Mouse (Mus musculus): ENCODE measurements around the gene Ilvbl.
A peak's percentile ranks its signal among the peaks of the same experiment; 100 is the strongest.
"Not testable (repeated sequence)": the region's sequence is repeated elsewhere in the genome, so short reads cannot be mapped to it uniquely, and the experiment has no call there.

The Ilvbl gene

GRCm38 (mm10) chr10:78590744-78591143 is 16.6 kb downstream of the Ilvbl start:
- peak; percentile 50 for DNase-seq (ENCODE audit: extremely low read depth, insufficient read length, low spot score)

DNA sequence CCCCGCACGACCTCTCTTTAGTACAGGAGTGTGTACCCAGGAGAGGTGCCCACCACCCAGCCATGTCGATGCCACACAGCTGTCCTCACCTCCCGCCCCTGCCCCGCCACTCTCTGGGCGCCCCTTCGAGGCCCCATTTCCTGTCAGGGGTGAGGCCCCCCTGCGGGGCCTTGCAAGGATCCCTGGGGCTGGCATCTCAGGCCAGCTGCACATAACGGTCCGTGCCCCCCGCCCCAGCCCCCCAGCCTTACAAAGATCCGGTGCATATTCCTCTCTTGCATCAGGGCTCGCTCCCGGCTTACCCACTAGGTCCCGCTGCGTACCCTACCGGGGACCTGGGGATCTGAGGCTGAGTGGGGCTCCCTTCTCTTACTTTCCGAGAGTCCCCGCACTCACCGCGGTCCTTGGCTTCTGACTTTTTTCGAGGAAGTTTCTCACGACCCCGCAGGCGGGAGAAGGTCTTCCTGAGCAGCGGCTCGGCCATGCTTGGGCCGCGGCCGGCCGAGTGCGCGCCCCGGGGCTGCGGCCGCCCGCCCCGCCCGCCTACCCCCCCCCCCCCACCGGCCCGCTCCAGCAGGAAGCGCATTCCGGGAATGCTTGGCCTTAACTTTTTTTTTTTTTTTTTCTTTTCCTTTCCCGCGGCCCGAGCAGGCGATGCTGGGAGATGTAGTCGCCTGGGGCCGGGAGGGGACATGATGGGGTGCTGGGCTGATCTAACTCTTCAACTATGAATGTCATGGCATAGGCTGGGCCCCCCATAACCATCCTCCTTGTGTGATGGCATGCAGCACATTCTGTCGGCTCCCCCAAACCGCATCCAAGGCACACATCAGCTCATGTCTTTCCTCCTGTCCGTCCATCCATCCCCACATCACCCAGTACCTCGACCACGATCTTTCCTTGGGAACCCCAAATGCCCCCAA is 17.5 kb downstream of the Ilvbl start, which contains the start of gene Syde1:
Gene Syde1 (minus strand): TSS at position 559 of the 923 bp plus-strand sequence.
- peak; percentile 69 for DNase-seq (ENCODE audit: extremely low read depth, insufficient read length, low spot score)

DNA sequence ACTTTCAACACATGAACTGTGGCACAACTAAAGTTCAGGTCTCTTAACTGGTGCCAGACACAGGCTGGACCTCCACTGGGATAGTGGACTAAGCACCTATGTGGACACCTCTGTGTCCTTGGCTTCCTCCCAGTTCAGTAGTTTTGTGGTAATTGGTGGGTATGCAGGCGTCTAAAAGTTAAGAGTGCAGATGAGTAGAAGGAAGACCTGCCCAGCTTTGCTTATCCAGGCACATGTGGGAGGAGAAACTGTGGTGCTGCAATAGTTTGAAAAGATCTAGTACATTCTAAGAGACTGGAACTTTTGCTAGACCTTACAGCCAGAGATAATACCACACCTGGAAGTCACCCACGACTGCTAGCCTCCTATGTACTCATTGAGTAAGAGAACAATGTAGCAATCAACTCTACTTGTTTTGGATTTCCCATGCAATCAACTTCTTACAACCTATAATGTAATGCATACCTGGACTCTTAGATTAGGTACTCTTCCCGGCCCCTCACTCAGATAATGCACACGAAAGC is 18.8 kb downstream of the Ilvbl start:
- DNase-seq (ENCODE audit: extremely low read depth, insufficient read length, low spot score), result no peak

DNA sequence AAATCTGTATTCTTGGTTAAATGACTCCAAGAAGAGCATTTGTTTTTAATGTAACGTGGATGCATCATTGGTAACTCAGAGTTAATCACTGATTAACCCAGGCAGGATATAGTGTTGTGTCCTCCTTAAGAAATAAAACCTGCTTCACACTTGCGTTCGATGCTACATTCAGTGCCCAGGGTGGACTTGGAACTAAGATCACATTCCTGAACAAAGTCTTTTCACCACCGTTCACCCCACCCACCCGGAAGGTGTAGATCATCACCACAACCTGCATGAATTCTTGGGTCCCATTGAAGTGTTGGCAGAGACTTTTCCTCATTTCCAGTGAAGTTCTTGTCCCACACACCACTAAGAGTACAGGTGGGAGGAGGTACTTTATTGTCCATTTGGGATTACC is 19.6 kb downstream of the Ilvbl start:
- DNase-seq (ENCODE audit: extremely low read depth, insufficient read length, low spot score), result no peak

GRCm38 (mm10) chr10:78594157-78594556 is 20.0 kb downstream of the Ilvbl start:
- DNase-seq (ENCODE audit: extremely low read depth, insufficient read length, low spot score), result no peak

- DNase-seq (ENCODE audit: extremely low read depth, insufficient read length, low spot score), result no peak
Measured at GRCm38 (mm10) chr10:78594566-78594965, 20.4 kb downstream of the Ilvbl start.

GRCm38 (mm10) chr10:78599865-78600264 is 25.7 kb downstream of the Ilvbl start:
- DNase-seq (ENCODE audit: extremely low read depth, insufficient read length, low spot score), result no peak

DNA sequence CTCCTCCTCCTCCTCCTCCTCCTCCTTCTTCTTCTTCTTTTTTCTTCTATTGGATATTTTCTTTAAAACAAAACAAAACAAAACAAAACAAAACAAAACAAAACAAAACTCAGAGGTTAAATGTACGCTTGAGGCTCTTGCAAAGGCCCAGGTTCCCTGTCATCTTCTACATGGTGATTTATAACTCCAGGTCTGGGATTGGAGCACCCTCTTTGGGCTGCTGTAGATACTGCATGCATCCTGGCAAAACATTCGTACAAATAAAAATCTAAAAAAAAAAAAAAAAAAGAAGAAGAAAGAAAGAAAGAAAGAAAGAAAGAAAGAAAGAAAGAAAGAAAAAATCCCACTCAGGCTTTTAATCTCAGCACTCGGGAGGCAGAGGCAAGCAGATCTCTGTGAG is 30.9 kb downstream of the Ilvbl start:
- no peak for DNase-seq (ENCODE audit: extremely low read depth, insufficient read length, low spot score)

DNA sequence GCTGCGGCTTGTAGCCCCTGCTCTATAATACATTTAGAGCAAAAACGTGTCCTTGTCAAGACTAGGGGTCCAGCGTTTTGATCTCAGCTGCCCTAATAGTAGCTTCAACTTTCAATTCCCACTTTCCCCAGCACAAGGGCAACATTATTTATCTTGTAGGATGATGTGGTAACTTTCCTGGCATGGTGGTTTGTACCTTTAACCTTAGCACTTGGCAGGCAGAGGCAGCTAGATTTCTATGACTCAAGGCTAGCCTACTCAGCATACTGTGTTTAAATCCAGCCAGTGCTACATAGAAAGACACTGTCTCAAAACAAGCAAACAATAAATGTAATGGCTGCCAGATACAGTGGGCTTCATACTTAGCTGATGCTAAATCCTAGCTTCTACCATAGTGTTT is 33.5 kb downstream of the Ilvbl start:
- DNase-seq (ENCODE audit: extremely low read depth, insufficient read length, low spot score), result no peak

DNA sequence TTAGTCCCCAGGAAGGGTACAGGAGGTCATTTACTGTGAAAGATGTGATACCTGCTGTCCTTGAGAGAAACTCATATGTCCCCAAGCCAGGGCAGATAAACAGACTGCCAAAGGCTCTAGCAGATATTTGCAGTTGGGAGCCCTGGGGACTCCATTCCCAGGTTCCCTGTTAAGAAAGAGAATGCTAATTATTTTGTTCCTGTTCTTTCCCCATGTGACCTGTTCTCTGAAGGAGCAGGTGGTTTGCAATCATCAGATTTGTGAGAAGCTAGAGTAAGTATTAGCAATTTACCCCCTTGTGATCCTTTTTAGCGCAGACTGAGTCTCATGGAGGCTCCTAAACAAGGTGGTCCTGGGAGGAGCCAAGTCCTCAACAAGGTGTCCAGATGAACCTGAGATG is 43.8 kb downstream of the Ilvbl start, which contains the start of gene Olfr1357:
Gene Olfr1357 (minus strand): TSS at position 101 of the 400 bp plus-strand sequence.
- no peak for DNase-seq (ENCODE audit: extremely low read depth, insufficient read length, low spot score)

GRCm38 (mm10) chr10:78623143-78623542 is 49.0 kb downstream of the Ilvbl start:
- DNase-seq (ENCODE audit: extremely low read depth, insufficient read length, low spot score), result not testable (repeated sequence)

DNA sequence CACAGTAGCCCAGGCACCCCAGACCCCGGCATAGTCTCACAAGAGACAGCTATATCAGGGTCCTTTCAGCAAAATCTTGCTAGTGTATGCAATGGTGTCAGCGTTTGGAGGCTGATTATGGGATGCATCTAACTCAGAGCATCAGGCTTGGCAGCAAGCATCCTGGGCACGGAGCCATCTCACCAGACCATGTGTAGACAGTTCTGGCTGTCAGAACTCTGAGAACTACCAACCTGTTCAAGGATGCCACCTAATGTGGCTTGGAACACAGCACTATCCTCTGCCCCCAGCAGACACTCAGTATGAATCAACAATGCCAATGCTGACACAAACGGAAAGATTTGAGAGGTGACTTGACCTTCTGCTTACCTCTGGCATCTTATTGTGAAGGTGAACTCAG is 56.0 kb downstream of the Ilvbl start:
- no peak for DNase-seq (ENCODE audit: extremely low read depth, insufficient read length, low spot score)

- no peak for DNase-seq (ENCODE audit: extremely low read depth, insufficient read length, low spot score)
Measured at GRCm38 (mm10) chr10:78632311-78632710, 58.2 kb downstream of the Ilvbl start.

All from 3134 (cell line).